Mouse (Mus musculus) granulocyte monocyte progenitor cell, adult 5-6 weeks (primary cell): Measurements from ENCODE around the gene Arhgap44. TPM values are rescaled to one million over a fixed set of nuclear protein-coding genes. Genes with fewer than 3 reads are reported as not detected.

Experiments used
- ATAC-seq: replicated peaks from 2 replicates; pipeline ENCODE4 v1.8.0; 2016; ENCODE audit warnings: mild to moderate bottlenecking, moderate TSS enrichment, inconsistent platforms; ENCODE audit not compliant: poor library complexity, severe bottlenecking
- total RNA-seq, 2 experiments: library from RNA; stranded (forward) in 1 of 2; stranded (reverse) in 1 of 2; fragments of 200-712, 200-1000 nt in 1 of 2; fragments of >200 nt in 1 of 2; fragmentation: Nextera tagmentation in 1 of 2; gene quantifications; 2 replicates each; pipeline ENCODE4 v1.2.3; 2014 to 2017

Gene Arhgap44
- total RNA-seq, 2 experiments from 2014 or later, result not detected

DNA sequence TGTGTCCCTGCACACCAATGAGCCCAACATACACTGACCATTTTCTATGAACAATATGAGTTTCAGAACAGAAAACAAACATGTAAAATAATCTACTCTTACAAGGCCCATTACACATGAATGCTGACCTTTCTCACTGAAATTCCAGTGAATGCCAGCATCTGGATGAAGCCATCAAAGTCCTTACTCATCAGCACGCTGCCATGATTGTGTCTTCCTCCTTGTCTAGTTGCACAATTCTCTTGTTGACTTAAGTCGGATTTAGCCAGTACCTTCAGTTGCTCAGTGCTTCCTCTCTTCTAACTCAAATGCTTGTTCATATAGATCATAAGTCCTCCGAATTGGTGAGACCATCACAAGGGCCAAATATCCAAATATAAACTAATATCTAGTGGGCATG, 23.7 kb downstream of the Arhgap44 start:
- ATAC-seq, result no peak

DNA sequence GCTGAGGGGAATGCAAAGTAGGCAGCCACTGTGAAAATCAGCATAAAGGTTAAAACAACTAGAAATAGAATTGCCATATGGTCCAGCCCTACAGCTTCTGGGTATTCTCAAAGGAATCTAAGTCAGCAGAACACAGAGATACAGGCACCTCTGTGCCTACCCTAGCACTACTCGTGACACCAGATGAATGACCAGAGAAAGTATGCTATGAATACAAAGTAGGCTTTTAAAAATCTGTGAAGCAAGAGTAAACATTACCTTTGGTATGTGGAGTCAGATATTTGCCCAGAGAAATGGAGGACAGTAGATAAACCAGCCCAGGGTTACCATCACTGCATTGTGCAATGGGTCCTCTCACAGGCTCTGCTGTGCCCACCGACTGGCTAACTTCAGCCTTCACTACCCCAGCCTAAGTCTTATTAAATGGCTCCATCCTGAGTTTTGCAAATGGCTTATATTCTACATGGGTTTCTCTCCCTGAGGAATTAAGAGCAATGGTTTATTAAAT, 25.6 kb downstream of the Arhgap44 start:
- ATAC-seq, result no peak

DNA sequence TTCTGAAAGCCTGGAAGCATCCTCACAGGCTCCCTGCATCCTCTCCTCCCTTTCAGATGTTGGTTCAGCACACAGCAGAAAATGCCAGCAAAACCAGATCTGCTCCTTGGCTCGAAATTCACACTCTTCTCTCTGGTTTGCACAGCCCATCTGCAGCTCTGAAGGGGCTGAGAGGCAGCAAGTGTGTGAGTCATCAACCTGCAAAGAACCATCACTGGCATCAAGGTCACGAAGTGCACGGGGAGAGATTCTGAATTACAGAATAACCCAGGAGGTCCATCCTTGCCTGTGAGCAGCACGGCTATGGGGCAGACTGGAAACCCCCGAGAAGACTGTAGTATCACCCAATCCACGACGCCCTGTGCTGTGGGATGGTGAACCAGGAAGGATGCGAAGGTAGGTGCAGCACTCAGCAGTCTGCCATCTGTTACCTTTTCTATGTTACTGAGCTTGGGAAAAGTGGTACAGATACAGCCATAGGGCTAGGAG, 27.5 kb downstream of the Arhgap44 start:
- ATAC-seq, result no peak

DNA sequence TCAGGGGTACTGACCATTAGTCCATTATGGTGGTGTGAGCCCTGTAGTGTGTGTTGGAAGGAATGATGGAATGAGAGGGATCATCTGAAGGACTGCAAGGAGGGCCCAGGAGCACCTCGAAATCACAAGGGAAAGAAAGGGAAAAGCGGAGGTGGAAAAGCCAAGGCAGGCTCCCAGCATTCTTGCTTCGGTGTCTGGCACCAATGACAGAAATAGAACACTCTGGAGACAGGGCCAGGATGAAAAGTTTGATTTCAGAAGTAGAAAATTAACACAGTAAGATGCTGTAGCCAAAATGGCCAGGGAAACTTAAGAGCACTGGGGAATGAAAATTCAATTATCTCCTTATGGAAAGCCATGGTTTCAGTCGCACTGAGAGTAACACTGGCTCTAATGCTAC, 29.1 kb downstream of the Arhgap44 start:
- no peak for ATAC-seq

GRCm38 (mm10) chr11:65129110-65129509, 33.7 kb downstream of the Arhgap44 start:
- ATAC-seq, result no peak

GRCm38 (mm10) chr11:65128666-65129065, 34.1 kb downstream of the Arhgap44 start:
- ATAC-seq, result no peak

- no peak for ATAC-seq
These were observed 36.2 kb downstream of the Arhgap44 start for GRCm38 (mm10) chr11:65126566-65126965.

- ATAC-seq, result no peak
These were observed 37.8 kb downstream of the Arhgap44 start for GRCm38 (mm10) chr11:65124913-65125418.

GRCm38 (mm10) chr11:65120276-65120675, 42.5 kb downstream of the Arhgap44 start:
- no peak for ATAC-seq

- ATAC-seq, result no peak
These were observed 47.0 kb downstream of the Arhgap44 start for GRCm38 (mm10) chr11:65115811-65116210.

DNA sequence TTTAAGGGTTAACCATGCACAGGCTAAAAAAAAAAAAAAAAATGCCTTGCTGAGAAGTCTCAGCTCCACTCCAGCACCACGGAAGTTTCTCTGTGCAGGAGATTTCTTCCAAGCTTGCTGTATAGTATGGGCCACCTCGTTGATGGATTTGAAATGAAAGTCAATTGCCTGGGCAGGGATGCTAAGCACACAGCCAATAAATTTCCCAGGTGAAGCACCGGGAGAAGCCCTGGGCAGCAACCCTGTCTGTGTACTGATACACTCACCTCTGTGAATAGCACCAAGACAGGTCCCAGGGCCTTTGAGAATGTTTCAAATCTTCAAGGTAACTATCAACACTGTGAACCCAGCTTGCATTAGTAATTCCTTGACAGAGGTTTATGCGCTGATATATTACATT, 50.7 kb downstream of the Arhgap44 start:
- no peak for ATAC-seq

- no peak for ATAC-seq
These were observed 51.1 kb downstream of the Arhgap44 start for GRCm38 (mm10) chr11:65111651-65112050.

DNA sequence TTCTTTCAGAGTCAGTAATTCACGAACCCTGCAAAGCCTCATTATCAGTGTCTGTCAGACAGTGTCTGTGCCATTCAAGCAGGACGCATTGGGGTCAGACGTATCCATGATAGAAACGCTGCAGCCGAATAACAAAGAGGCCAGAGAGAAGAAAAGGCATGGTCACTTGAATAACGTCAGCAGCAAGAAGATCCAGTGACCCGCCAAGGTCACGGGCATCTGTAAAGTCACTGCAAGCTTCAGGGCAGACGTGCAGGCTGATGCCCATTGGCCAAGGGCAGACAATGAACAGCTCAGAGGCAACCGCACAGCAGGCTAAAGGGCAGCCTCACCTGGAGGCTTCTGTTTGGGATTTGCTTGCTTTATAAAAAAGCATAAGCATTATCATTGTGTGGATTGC, 52.7 kb downstream of the Arhgap44 start:
- no peak for ATAC-seq

- ATAC-seq, result no peak
These were observed 55.0 kb downstream of the Arhgap44 start for GRCm38 (mm10) chr11:65107734-65108171.

- no peak for ATAC-seq
These were observed 55.6 kb downstream of the Arhgap44 start for GRCm38 (mm10) chr11:65107151-65107550.

DNA sequence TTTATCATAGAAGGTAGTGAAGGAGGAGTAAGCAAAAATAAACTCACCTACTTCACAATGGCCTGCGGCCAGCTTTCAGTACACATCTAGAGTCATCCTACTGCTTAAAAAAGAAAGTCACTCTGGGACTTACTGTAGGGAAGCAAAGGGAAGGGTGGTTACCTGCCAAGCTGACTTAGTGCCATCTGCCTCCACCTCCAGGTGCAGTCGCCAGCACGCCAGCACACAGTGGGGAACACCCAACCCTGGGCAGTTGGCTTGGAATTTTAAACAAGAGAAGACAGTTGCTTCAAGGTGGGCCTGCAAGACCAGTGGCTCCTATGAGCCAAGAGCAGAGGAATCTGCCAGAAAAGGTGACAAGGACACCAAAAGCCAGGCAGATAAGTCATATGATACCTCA, 58.7 kb downstream of the Arhgap44 start:
- no peak for ATAC-seq

GRCm38 (mm10) chr11:65101206-65101605, 61.6 kb downstream of the Arhgap44 start:
- no peak for ATAC-seq

- no peak for ATAC-seq
These were observed 62.7 kb downstream of the Arhgap44 start for GRCm38 (mm10) chr11:65100031-65100430.

- ATAC-seq, result no peak
These were observed 65.2 kb downstream of the Arhgap44 start for GRCm38 (mm10) chr11:65097526-65098070.

DNA sequence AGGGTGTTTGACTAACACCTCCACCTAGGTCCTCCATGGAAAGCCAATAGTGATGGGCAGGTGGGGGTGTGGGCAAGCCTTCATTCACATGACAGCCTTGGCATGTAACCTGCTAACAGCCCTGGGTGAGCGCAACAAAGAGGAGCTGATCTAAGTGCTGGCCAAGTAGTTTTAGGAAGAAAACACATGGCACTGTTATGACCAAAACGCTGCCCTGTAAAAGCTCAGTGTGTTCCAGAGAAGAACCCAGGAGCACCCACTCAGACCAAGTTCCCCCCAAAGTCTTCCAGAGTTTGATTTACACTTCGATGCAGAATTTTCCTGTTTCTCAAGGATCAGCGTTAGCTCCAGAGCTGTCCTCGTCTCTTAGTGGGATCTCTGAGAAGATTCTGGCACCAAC, 65.9 kb downstream of the Arhgap44 start:
- ATAC-seq, result no peak

- no peak for ATAC-seq
These were observed 69.9 kb downstream of the Arhgap44 start for GRCm38 (mm10) chr11:65092851-65093250.

- no peak for ATAC-seq
These were observed 72.4 kb downstream of the Arhgap44 start for GRCm38 (mm10) chr11:65090386-65090785.
